Mouse (Mus musculus) macrophage (primary cell): ENCODE results near the gene Prkca. TPM values are rescaled to one million over a fixed set of nuclear protein-coding genes. Genes with fewer than 3 reads are reported as not detected.
"Not testable (repeated sequence)": the region's sequence is repeated elsewhere in the genome, so short reads cannot be mapped to it uniquely, and the experiment has no call there.

Experiments
- H3K27ac ChIP-seq: fragments of 350-480 bp; formaldehyde crosslinking; 2 replicates; pipeline ENCODE4 v1.9.0; 2021
- H3K36me3 ChIP-seq: fragments of 350-480 bp; formaldehyde crosslinking; 2 replicates; pipeline ENCODE4 v1.9.0; 2021; ENCODE audit errors: inconsistent target
- H3K4me3 ChIP-seq: fragments of 350-480 bp; formaldehyde crosslinking; 2 replicates; pipeline ENCODE4 v1.9.0; 2021; ENCODE audit errors: inconsistent target
- H3K79me2 ChIP-seq: fragments of 350-480 bp; formaldehyde crosslinking; 2 replicates; pipeline ENCODE4 v1.9.0; 2021; ENCODE audit errors: inconsistent target
- WGBS: methylation state at CpG from one replicate; pipeline ENCODE4 v1.1.7; 2026; ENCODE audit warnings: inconsistent platforms; ENCODE audit not compliant: missing documents; 5-methylcytosine and 5-hydroxymethylcytosine counted together
- polyA plus RNA-seq: library from polyadenylated mRNA; stranded (reverse); fragments of 250-400 nt; gene quantifications from 3 replicates; pipeline ENCODE4 v1.2.4, GENCODE M21; 2018; ENCODE audit warnings: inconsistent platforms

Gene Prkca
- polyA plus RNA-seq, 1 experiment from 2014 or later: 1.8 TPM

DNA sequence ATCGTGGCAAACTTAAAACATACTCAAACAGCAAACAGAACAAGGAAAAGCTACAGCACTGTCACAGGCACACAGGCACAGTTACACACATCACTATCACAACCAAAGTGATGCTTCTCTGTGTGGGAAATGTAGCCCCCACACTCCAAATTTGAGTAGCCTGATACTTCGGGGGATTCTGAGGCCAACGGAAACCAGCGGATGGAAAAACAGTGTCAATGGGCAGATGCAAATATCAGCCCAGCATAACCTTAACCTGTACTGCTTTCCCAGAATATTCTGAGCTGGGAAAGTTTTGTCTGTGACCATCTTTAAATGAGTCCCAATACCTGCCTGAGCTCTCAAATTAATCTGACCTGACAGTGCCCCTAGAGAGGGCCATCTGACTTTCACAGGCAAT, 250.5 kb downstream of the Prkca start:
- Histone ChIP-seq H3K36me3 (no peaks in the 10 kb centered on the region), H3K4me3 (no peak overlapping the region), H3K27ac (no peak overlapping the region), H3K79me2 (no peaks in the 10 kb centered on the region)
- 91% methylated on average over 4 of the region's 4 CpGs for WGBS

- no peak overlapping the region for H3K27ac ChIP-seq
- no peak overlapping the region for H3K4me3 ChIP-seq
- no peaks in the 10 kb centered on the region for H3K36me3 ChIP-seq
- no peaks in the 10 kb centered on the region for H3K79me2 ChIP-seq
- 90% methylated on average over 3 of the region's 3 CpGs for WGBS
Measured at GRCm38 (mm10) chr11:108091238-108091637, 252.5 kb downstream of the Prkca start.

GRCm38 (mm10) chr11:108090706-108091105, 253.0 kb downstream of the Prkca start:
- H3K79me2 ChIP-seq: no peaks in the 10 kb centered on the region
- H3K27ac ChIP-seq: no peak overlapping the region
- WGBS: 88% methylated on average over 8 of the region's 8 CpGs
- no peaks in the 10 kb centered on the region for H3K36me3 ChIP-seq
- no peak overlapping the region for H3K4me3 ChIP-seq

DNA sequence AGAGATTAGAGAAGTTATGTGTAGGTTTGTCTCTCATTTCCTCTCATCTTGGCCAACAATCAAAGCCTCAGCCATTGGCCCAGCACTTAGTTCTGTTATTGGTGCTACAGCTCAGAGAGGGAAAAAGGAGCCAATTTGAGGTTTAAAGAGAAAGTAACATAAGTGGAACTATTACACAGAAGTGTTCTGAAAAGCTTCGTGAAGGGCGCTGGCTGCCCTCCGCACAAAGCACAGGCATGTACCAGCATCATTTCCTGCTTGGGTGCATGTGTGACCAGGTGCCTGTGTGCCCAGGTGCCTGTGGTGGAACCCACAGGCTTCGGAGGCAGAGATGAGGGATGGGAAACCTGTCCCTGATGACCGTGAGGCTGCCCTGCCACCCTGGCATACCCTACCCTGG, 255.7 kb downstream of the Prkca start:
- Histone ChIP-seq H3K36me3 (no peaks in the 10 kb centered on the region), H3K4me3 (no peak overlapping the region), H3K79me2 (no peaks in the 10 kb centered on the region), H3K27ac (no peak overlapping the region)
- WGBS: 76% methylated on average over 5 of the region's 5 CpGs

GRCm38 (mm10) chr11:108087105-108087700, 256.5 kb downstream of the Prkca start:
- H3K36me3 ChIP-seq, H3K4me3 ChIP-seq, H3K27ac ChIP-seq, H3K79me2 ChIP-seq: not testable (repeated sequence)
- WGBS: 100% methylated on average over 1 of the region's 1 CpGs

- H3K79me2 ChIP-seq: no peaks in the 10 kb centered on the region
- no peak overlapping the region for H3K27ac ChIP-seq
- H3K4me3 ChIP-seq: no peak overlapping the region
- H3K36me3 ChIP-seq: no peaks in the 10 kb centered on the region
Measured at GRCm38 (mm10) chr11:108082673-108083072, 261.1 kb downstream of the Prkca start.

GRCm38 (mm10) chr11:108079946-108080650, 263.6 kb downstream of the Prkca start:
- no peak overlapping the region for H3K4me3 ChIP-seq
- no peaks in the 10 kb centered on the region for H3K36me3 ChIP-seq
- no peaks in the 10 kb centered on the region for H3K79me2 ChIP-seq
- no peak overlapping the region for H3K27ac ChIP-seq
- 91% methylated on average over 5 of the region's 5 CpGs for WGBS

DNA sequence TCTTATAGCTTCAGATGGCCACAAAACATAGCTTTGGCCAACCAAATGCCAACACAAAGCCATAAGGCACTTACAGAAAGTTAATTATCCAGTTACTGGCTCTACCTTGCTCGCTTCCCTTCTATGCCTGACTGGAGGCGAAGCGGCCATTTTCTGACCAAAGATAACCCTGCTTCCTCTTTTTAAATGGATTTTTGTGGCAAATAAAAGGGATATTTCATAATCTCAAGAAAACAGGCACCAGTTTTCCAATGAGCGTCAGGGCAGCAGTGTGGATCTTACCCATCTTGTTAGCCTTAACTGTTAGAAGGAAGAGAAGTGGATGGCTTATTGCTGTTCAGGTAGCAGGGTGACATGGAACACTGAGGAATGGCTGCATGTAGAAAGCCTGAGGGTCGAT, 264.3 kb downstream of the Prkca start:
- H3K27ac ChIP-seq: no peak overlapping the region
- no peak overlapping the region for H3K4me3 ChIP-seq
- WGBS: 14% methylated on average over 5 of the region's 5 CpGs
- no peaks in the 10 kb centered on the region for H3K79me2 ChIP-seq
- H3K36me3 ChIP-seq: no peaks in the 10 kb centered on the region

GRCm38 (mm10) chr11:108077514-108077913, 266.2 kb downstream of the Prkca start:
- Histone ChIP-seq H3K4me3 (no peak overlapping the region), H3K27ac (no peak overlapping the region), H3K36me3 (no peaks in the 10 kb centered on the region), H3K79me2 (no peaks in the 10 kb centered on the region)
- 78% methylated on average over 3 of the region's 3 CpGs for WGBS

- H3K4me3 ChIP-seq: no peak overlapping the region
- H3K27ac ChIP-seq: no peak overlapping the region
- H3K36me3 ChIP-seq: no peaks in the 10 kb centered on the region
- WGBS: 90% methylated on average over 6 of the region's 6 CpGs
- H3K79me2 ChIP-seq: no peaks in the 10 kb centered on the region
Measured at GRCm38 (mm10) chr11:108072606-108073243, 271.0 kb downstream of the Prkca start.

GRCm38 (mm10) chr11:108071230-108071629, 272.5 kb downstream of the Prkca start:
- H3K79me2 ChIP-seq: no peaks in the 10 kb centered on the region
- no peak overlapping the region for H3K4me3 ChIP-seq
- no peaks in the 10 kb centered on the region for H3K36me3 ChIP-seq
- H3K27ac ChIP-seq: no peak overlapping the region
- 82% methylated on average over 6 of the region's 6 CpGs for WGBS

- WGBS: 68% methylated on average over 6 of the region's 6 CpGs
- no peak overlapping the region for H3K4me3 ChIP-seq
- no peaks in the 10 kb centered on the region for H3K79me2 ChIP-seq
- no peak overlapping the region for H3K27ac ChIP-seq
- no peaks in the 10 kb centered on the region for H3K36me3 ChIP-seq
Measured at GRCm38 (mm10) chr11:108070038-108070437, 273.7 kb downstream of the Prkca start.

DNA sequence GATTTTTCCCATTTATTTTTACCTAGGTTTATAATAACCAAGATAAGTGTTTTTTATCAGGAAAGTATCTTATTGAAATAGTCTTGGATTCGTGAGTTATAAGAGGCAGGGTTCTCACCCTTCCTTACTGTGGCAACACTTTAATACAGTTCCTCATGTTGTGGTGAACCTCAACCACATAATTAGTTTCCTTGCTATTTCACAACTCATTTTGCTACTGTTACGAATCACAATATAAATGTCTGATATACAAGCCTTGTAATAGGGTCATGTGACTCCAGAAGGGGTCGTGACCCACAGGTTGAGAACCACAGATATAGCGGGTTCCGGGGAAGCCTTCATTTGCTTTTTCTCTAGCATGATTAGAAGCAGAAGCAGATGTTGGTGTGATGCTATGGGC, 275.3 kb downstream of the Prkca start:
- H3K36me3 ChIP-seq: no peaks in the 10 kb centered on the region

DNA sequence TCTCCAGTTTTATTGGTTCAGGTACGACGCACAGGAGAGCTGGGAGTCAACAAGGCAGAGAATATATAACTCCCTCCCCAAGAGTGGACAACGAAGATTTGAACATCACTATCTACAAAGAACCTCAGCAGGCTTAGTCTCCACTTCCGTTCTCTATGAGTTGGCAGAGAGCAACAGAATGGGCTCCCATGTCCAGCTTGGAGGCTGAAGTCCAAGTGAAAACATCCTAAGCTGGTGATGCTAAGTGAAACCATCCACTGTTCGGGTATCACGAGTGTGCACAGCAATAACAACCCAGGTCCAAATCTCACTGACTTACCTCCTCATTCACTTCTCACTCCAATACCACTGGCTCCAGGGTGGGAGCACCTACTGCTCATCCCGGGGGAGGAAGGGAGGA, 276.6 kb downstream of the Prkca start:
- no peaks in the 10 kb centered on the region for H3K36me3 ChIP-seq
- H3K79me2 ChIP-seq: no peaks in the 10 kb centered on the region
- H3K4me3 ChIP-seq: no peak overlapping the region
- WGBS: 84% methylated on average over 7 of the region's 7 CpGs
- no peak overlapping the region for H3K27ac ChIP-seq

More for the DNA sequence above, 275.3 kb downstream of the Prkca start:
- WGBS: 11% methylated on average over 5 of the region's 5 CpGs
- Histone ChIP-seq H3K4me3 (no peak overlapping the region), H3K27ac (no peak overlapping the region), H3K79me2 (no peaks in the 10 kb centered on the region)

DNA sequence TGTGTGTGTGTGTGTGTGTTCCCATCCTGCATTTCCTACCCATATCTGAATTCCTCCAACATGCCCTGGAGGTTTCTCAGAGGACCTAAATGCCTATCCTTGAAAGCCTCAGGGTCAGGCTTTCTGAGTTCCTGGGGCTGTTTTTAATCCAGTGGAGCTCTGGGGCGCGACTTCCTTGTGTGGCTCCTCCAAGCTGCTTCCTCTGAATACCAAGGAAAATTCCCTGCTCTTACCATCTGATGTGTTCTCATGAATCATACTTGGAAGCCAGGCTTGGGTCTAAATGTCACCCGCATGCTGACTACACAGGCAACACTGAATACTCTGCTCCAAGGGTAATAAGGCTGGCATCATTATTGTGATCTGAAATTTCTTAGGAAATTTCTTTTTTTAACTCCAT, 279.3 kb downstream of the Prkca start:
- WGBS: 98% methylated on average over 3 of the region's 3 CpGs
- no peaks in the 10 kb centered on the region for H3K79me2 ChIP-seq
- H3K36me3 ChIP-seq: no peaks in the 10 kb centered on the region
- H3K27ac ChIP-seq: no peak overlapping the region
- H3K4me3 ChIP-seq: no peak overlapping the region
